Mouse (Mus musculus): ENCODE measurements around the gene Cdc37l1.
"Not testable (repeated sequence)": the region's sequence is repeated elsewhere in the genome, so short reads cannot be mapped to it uniquely, and the experiment has no call there.

The Cdc37l1 gene

GRCm38 (mm10) chr19:28990194-28990589, at the start of gene Cdc37l1:
Gene Cdc37l1, plus strand, starts transcription at chr19:28990352.
- DNase-seq = peak; percentile 98 to 99

GRCm38 (mm10) chr19:28941271-28941670, 48.9 kb upstream of the Cdc37l1 start:
- DNase-seq = no peak

- peak in 1 of 2 experiments; percentile 33 for DNase-seq
These were observed 43.4 kb upstream of the Cdc37l1 start for GRCm38 (mm10) chr19:28946782-28947181.

DNA sequence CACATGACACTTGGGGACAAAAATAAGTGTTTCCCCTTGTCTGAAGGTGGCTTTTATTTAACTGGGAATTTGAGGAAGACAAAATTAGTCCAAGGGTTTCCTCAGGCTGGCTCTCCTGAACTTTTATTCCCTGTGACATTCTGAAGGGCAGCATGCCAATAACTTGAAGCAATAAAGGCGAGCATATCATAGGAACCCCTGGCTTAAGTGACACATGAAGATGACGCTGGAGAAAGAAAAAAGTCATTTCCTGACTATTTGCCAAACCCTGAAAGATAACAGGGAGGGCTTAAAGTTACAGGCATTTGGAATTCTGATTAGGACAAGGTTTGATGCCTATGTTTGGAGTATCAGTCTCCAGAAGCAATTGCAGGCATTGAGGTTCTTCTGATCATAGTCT, 42.8 kb upstream of the Cdc37l1 start:
- DNase-seq = no peak

DNA sequence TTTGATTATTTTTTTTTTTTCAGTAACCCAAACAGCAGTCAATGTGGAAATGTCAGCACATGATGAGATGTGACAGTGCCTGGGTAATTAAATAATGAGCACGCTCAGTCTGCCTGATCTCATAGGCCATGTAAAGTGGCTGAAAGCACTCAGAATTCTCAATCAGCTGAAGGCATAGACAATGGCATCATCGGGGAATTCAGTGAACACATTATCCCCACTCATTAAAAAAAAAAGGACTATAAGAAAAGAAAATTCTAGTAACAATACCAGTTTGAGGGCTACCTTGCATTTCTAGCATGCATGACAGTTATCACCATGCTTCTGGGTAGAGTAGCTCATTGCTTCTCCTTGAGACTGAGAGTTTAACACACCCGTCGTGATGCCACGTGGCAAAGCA, 38.9 kb upstream of the Cdc37l1 start:
- no peak for DNase-seq

- DNase-seq = no peak
These were observed 27.0 kb upstream of the Cdc37l1 start for GRCm38 (mm10) chr19:28963113-28963512.

DNA sequence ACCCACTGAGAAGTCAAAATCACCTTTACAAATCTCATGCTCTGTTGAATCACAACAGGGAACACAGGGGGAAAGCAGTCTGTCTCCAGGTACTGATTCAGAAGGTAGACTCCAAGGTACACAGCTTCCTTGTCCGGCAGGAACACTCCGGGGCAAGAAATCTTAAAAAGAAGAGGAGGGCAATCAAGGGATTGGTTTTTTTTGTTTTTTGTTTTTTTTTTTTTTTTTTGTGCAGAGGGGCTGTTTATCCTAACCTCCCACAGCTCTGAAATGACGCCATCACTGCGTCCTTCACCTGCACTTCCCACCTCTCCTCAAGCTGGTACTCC, 26.7 kb upstream of the Cdc37l1 start:
- no peak for DNase-seq

DNA sequence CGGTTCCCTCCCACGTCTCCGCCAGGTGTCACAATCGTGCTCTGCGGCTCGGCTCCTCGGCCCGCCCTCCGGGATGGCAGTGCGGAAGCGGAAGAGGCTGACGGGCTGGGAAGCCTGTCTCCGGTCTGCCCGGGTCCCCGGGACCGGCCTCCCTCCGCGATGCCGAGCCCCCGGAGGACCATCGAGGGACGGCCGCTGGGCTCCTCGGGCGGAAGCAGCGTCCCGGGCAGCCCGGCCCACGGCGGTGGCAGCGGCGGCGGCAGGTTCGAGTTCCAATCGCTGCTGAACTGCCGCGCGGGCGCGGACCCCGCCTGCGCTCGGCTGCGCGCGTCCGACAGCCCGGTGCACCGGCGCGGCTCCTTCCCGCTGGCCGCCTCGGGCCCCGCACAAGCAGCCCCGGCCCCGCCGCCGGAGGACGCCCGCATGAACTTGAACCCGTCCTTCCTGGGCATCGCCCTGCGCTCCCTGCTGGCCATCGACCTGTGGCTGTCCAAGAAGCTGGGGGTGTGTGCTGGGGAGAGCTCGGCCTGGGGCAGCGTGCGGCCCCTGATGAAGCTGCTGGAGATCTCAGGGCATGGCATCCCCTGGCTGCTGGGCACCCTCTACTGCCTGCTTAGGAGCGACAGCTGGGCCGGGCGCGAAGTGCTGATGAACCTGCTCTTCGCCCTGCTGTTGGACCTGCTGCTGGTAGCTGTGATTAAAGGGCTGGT, 26.2 kb upstream of the Cdc37l1 start, which contains the start of gene Plpp6:
TSS of gene Plpp6 (plus strand) at position 112 of the 710 bp plus-strand sequence.
- peak; percentile 89 to 90 for DNase-seq

DNA sequence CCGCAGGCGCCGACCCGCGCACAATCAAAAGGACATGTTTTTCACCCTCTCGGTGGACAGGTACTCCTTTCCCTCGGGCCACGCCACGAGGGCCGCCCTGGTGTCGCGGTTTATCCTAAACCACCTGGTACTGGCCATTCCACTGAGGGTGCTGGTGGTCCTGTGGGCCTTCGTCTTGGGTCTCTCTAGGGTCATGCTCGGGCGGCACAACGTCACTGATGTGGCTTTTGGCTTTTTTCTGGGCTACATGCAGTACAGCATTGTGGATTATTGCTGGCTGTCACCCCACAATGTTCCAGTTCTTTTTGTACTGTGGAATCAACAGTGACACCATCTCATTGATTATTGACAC, 25.6 kb upstream of the Cdc37l1 start:
- DNase-seq = no peak

DNA sequence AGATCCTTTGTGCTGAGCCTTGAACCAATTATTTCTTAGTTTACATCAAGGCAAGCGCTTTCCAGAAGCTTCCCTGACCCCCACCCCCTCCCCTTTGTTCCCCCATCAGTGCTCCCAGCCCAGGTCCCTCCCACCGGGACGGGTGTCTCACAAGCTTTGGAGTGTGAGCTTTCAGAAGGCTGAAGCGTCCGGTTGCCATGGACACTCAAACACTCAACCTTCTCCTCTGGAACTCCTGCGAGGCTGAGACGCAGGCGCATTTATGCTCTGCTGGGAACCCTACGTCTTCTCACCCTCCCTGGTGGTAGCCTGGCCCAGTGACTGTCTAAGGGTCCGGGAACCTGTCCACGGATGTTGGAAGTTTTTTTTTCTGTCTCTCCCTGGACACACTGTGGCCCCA, 22.5 kb upstream of the Cdc37l1 start, which contains the start of gene 4430402I18Rik:
TSS of gene 4430402I18Rik (minus strand) at position 149 of the 400 bp plus-strand sequence.
- no peak for DNase-seq

- DNase-seq = no peak
These were observed 22.0 kb upstream of the Cdc37l1 start for GRCm38 (mm10) chr19:28968178-28968577.

- DNase-seq = no peak
These were observed 20.9 kb upstream of the Cdc37l1 start for GRCm38 (mm10) chr19:28969231-28969630.

GRCm38 (mm10) chr19:28970251-28970650, 19.9 kb upstream of the Cdc37l1 start:
- no peak for DNase-seq

DNA sequence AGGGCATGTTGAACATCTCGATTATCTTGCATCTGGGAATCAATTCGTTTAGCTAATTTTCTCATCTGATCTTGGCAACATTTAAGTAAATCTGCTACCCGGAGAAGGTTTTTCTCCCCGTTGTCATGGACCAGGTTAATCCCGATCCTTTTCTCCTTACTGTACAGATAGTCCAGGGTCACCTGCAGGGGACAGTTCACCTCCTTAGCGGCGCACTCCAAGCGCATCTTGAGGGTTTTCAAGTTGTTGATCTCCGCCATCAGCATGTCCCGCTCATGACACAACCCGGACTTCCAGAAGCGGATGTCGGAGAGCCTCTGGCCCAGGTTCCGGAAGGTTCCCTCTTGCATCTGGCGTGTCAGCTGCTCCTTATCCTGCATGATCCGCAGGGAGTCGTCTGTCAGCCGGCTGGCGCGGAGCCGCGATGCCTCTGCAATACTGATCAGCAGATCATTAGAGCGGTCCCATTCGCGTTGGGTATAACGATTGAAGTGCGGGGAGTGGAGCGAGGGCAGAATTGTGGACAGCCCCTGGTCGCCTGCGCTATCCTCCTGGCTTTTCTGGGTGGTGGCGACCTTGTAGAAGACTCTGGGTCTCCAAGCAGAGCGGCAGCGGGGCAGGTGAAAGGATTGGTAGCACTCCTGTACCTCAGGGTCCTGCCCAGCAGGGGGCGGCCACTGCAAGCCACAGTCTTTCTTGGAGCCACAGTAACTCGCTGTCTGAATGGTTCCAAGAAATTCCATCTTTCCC, 15.1 kb upstream of the Cdc37l1 start:
- peak; percentile 85 to 86 for DNase-seq

GRCm38 (mm10) chr19:28982617-28983016, 7.5 kb upstream of the Cdc37l1 start:
- DNase-seq = no peak

DNA sequence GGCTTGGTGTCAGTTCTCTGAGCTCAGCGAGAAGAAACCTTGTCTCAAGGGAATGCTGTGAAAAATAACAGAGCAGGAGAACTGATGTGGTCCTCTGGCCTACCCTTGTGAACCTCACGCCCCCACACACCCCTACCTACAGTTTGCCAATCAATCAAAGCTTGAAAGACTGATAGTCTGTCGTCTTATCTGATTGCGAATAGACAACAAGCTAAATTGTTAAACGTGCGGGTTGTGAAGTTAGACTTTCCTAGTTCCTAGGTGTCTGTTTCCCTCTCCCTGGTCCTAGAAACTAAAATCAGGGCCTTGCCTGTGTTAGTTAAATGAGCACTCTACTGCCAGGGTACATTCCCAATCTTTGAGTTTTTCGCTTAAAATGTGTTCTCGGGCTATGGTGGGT, 637 bp upstream of the Cdc37l1 start:
- no peak for DNase-seq

DNA sequence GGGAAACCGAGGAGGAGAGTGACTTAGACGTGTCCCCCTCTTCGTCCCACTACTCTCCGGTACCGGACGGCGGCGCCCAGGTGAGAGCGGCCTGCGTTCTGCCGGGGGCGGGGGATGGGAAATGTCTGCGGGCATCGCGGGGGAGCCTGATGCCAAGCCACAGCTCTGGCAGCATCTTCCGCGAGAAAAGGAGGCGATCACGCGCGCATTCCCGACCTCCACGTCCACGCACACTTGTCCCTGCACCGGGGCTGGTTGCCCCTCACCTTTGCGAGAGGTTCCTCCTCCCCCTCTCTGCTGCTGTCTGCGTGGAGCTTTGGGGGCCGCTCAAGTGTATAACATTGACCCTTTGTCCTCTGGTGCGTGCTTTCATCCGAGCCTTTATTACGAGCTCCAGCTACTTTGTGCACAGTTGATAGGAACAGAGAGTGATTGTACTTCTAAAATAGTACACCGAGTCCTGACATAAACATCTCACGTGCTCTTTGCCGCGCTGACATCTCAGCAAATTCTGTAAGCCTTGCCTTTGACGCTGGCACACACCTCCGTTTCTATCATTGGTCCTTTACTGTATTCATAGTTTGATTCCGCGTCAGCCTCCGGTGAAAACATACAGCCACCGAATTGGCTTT, 554 bp downstream of the Cdc37l1 start:
- DNase-seq = no peak

DNA sequence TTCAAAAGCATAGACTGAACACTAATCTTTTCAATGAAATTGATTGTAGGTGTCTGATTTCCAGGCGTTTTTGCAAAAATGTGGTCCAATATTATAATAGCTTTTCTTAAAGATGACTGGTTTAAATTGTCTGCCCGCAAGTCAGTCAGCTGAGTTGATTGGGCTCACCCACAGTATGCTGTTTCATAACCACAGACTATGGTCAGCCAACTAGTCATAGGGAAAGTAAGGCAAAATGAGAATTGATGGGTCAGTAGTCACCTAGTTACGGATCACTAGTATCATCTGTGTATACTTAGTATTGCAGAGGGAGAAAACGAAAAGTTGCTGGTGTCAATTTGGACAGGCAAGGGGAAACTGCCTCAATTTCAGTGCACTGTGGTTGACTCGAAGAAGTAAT, 1.2 kb downstream of the Cdc37l1 start:
- DNase-seq = no peak

DNA sequence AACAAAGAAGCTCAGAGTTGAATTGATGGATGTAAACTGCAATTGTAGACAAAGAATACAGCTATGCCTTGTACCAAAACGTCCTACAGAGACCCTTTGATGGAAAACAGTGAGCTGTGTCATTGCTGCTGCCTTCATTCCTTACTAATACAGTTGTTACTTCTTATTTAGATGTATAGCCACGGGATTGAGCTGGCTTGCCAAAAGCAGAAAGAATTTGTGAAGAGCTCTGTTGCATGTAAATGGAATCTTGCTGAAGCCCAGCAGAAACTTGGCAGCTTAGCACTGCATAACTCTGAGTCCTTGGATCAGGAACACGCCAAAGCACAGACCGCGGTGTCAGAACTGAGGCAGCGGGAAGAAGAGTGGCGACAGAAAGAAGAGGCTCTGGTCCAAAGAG, 4.7 kb downstream of the Cdc37l1 start:
- peak; percentile 20 to 23 for DNase-seq

DNA sequence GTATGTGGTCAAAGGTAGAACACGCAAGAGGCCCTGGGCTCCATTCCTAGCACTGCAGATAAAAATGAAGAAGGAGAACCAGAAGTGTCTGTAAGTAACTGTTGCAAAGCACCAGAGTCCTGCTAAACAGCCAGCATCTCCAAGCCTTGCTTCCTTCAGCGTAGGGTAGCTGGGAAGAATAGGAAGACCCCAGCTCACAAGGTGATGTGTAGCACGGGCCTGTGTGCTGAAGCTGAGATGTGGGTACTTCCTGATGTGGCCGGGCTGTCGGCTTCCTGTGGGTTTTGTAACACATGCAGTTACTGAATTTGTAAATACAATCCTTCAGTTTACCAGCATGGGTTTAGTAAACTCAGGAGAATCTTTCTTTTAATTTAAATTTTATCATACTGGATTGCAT, 5.2 kb downstream of the Cdc37l1 start:
- DNase-seq = no peak

- no peak for DNase-seq
These were observed 8.0 kb downstream of the Cdc37l1 start for GRCm38 (mm10) chr19:28997976-28998630.

DNA sequence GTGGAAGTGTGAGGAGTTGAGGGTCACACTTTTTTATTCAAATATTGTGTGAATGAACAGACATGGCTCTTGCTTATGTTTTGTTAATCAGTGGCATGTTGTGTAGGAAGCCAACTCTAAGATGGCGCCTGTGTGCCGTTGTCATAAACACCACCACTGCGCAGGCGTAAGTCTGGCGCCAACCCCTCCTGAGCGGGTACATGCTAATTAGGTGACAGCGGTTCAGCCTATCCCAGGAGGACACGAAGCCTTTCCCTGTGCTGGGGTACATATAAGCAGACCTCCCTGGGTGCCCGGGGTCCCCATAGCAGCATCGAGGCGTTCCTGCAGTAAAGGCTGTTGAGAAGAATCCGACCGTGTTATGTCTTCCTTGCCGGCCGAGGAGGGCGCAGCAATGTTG, 10.2 kb downstream of the Cdc37l1 start:
- not testable (repeated sequence) for DNase-seq

GRCm38 (mm10) chr19:29008069-29008706, 18.0 kb downstream of the Cdc37l1 start:
- DNase-seq = no peak

All from cerebellum, postnatal 14 days (tissue).